Mouse (Mus musculus) lung, adult 10 weeks (tissue): ENCODE data around the gene Napepld. TPM values are rescaled to one million over a fixed set of nuclear protein-coding genes. Genes with fewer than 3 reads are reported as not detected.

Source experiments
- polyA plus RNA-seq: library from polyadenylated mRNA; stranded (reverse); fragments of 350-450 nt; fragmentation: Illumina TruSeq; extraction: RNeasy Lipid Tissue Mini Kit (QIAGEN cat#74804); gene quantifications from one replicate; pipeline ENCODE4 v1.2.3, GENCODE M21; 2014; ENCODE audit warnings: low read depth, low replicate concordance; ENCODE audit not compliant: insufficient read depth

Napepld gene
- 2.8 TPM for polyA plus RNA-seq

DNA sequence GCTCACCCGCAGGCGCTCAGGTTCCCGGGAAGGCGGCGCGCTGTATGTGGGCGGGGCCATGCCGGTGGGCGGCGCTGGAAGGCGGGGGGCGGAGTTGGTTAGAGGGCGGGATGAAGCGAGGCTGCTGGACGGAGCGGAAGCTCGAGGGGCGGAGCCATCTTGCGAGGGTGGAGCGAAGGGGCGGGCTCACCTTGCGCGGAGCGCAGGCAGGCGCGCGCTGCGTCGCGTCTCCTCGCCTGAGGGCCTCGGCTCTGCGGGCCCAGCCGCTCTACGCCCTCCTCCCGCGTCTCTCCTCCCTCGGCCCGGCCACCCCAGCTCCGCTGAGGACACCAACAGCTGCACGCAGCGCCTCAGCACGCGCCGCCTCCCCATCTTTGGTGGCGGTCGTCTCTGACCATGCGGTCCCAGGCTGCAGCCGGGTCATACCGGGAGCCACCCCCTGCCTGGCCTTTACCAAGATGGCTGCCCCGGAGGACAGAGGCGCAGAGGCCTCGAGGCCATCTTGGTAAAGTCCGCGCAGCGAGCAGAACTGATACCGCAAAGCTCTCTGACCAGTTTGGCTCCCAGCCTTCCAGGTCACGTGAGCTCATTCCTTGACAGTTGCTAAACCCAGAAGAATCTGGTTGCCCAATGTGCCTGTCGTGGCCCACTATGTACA, at the start of gene Napepld:
TSS of gene Napepld (minus strand) at position 46 of the 658 bp plus-strand sequence.

DNA sequence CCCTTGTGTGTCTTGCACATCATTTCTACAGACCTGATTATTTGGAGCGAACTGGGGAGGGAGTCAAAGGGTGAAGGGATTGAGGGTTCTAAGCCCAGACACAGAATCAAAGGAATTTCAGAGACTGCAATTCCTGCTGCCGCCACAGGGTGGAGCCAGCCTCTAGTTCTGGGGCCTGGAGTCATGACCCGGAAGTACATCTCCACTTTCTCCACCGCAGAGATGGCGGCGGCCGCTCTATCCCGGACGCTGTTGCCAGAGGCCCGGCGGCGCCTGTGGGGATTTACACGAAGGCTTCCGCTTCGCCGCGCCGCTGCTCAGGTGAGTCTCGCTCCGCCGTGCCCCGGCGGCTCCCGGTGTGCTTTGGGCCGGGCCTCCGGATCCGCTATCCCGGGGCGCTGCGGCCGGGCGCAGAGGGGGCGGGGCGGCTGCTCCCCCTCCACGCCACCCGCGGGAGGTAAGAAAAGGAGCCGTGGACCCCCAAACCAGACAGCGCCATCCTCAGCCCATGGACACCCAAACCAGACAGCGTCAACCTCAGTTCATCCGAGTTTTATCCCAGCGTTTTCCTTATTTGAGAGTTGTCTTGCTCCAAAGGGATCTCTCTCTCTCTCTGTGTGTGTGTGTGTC, 35.9 kb upstream of the Napepld start, which contains the start of gene Pmpcb:
TSS of gene Pmpcb (plus strand) at position 186 of the 630 bp plus-strand sequence.

DNA sequence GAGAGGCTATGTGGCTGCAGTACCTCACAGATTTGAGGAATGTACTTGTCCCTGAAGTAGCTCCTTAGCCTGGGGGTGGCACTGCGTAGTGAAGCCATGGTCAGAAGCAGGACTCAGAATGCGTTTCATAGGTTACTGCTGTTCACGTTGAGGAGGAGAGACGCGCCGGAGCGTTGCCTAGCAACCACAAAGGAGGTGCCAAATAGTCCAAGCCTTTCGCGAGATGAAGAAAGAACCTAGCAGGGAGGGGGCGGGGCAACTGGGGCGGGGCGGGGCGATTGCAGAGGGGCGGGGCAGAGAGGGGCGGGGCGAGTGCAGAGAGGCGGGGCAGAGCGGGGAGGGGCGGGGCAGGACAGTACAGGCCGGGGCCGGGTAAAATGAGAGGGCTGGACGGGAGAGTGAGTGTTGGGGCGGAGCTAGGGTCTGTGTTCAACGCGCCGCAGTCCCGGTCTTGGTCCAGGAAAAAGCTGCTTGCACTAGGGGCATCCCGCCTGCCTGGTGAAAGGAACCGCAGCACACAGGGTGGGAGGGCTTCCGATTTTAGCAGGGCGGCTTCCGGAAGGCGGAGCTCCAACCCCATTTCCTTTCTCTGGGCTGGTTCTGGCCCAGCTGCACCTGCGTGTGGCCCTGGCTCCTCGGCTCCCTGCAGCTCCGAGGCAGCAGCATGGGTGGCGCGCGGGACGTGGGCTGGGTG, 55.6 kb downstream of the Napepld start, which contains the start of the genes Fbxl13 and Armc10:
TSS of gene Fbxl13 (minus strand) at position 196 of the 694 bp plus-strand sequence.
TSS of gene Armc10 (plus strand) at position 375 of the 694 bp plus-strand sequence.

Other genes with a start within 250 kb of the Napepld start
- 5.5 TPM for gene Lrrc17, start 157.8 kb downstream of the Napepld start, polyA plus RNA-seq
- 1.1 TPM for gene Fbxl13, start 55.8 kb downstream of the Napepld start, polyA plus RNA-seq
- gene Armc10, start 55.6 kb downstream of the Napepld start, polyA plus RNA-seq = 20.5 TPM
- 39.7 TPM for gene Pmpcb, start 35.7 kb upstream of the Napepld start, polyA plus RNA-seq
- gene Dnajc2, start 83.9 kb upstream of the Napepld start, polyA plus RNA-seq = 18.3 TPM
- gene Psmc2, start 83.9 kb upstream of the Napepld start, polyA plus RNA-seq = 65.4 TPM
- gene Slc26a5, start 164.2 kb upstream of the Napepld start, polyA plus RNA-seq = not detected